Mouse (Mus musculus) brain, embryonic 14.5 days (tissue): ENCODE data around the gene Zdhhc3. TPM values are rescaled to one million over a fixed set of nuclear protein-coding genes. Genes with fewer than 3 reads are reported as not detected.

ENCODE experiments used
- DNase-seq: peaks from one replicate; pipeline ENCODE4 v3.0.0-alpha.2; 2011; ENCODE audit warnings: low read depth
- CTCF ChIP-seq: fragments of 200-500 bp; IDR thresholded peaks from 2 replicates; pipeline ENCODE4 v1.5.1; 2012; ENCODE audit warnings: inconsistent platforms, mild to moderate bottlenecking, moderate library complexity, borderline replicate concordance; ENCODE audit not compliant: insufficient read depth, insufficient read length; ENCODE audit errors: extremely low read depth
- POLR2A ChIP-seq: fragments of 200-500 bp; IDR thresholded peaks from 2 replicates; pipeline ENCODE4 v1.6.1; 2012; ENCODE audit warnings: mild to moderate bottlenecking, inconsistent platforms, borderline replicate concordance; ENCODE audit not compliant: poor library complexity, insufficient read depth, insufficient read length, severe bottlenecking; ENCODE audit errors: extremely low read depth
- polyA plus RNA-seq: library from polyadenylated mRNA; depleted of rRNA; stranded (reverse); fragments of >200 nt; gene quantifications from 2 replicates; pipeline ENCODE4 v1.2.3, GENCODE M21; 2012; rRNA removed

The Zdhhc3 gene
- 85.5 and 92.3 TPM in 2 replicates for polyA plus RNA-seq

DNA sequence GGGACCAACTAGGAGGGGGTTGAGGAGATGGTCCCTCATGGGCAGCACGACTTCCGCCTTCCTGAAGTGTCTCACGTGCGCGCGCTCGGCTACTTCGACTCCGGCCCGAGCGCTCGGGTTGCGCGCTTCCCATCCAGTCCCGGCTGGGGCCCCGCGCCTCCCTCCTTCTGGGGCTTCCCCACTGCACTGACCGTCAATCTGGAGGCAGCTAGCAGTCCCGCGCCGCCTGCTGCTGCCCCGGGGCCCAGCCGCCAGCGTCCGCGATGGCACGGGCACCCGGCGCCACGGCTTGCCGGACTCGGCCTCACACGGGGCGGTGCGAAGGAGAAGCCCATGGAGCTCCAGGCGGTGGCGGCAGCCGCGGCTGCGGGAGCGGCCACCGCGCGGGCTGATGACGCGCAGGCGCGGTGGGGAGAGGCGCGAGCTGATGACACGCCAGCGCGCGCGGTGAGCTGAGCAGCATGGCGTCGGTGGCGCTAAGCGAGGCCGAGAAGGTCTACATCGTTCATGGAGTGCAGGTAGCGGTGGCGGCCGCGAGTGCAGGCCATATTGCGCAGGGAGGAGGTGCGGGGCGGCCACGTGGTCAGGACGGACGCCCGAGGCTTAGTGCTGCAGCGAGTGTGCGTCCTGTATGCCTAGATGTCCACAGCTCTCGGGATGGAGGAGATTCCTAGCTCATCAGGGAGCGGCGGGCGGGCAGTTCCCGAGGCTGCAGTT, at the start of gene Zdhhc3, which contains the start of gene Exosc7:
Zdhhc3 (minus strand) TSS at position 401 of the 717 bp plus-strand sequence.
Exosc7 (plus strand) TSS at position 411 of the 717 bp plus-strand sequence.
- peak; percentile 97 for DNase-seq
- no peak for TF ChIP-seq CTCF
- peak; percentile 95 for TF ChIP-seq POLR2A

DNA sequence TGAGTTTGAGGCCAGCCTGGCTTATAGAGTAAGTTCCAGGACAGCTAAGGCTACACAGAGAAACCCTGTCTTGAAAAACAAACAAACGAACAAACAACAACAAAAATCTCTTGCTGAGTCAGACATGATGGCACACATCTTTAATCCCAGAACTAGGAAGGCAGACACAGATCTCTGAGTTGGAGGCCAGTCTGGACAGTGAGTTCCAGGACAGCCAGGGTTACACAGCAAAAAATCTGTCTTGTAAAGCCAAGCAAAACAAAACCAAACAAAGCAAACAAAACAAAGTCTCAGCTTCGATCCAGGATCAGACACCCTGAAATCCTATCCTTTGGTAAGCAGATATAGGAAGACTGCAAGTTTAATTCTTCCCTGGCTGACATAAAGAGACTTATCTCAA, 48.8 kb upstream of the Zdhhc3 start:
- no peak for DNase-seq
- TF ChIP-seq POLR2A (no peak), CTCF (no peak)

GRCm38 (mm10) chr9:123159330-123159729, 46.3 kb upstream of the Zdhhc3 start:
- peak; percentile 64 for DNase-seq
- no peak for TF ChIP-seq POLR2A
- TF ChIP-seq CTCF = peak; percentile 58; the same call in 1 of the 2 replicates

- peak; percentile 65 for DNase-seq
- TF ChIP-seq CTCF (peak; percentile 56; the same call in 1 of the 2 replicates), POLR2A (no peak)
These were observed 45.3 kb upstream of the Zdhhc3 start for GRCm38 (mm10) chr9:123158125-123158836.

GRCm38 (mm10) chr9:123157699-123158098, 44.7 kb upstream of the Zdhhc3 start:
- peak; percentile 43 for DNase-seq
- TF ChIP-seq CTCF (no peak), POLR2A (no peak)

GRCm38 (mm10) chr9:123156910-123157361, 43.9 kb upstream of the Zdhhc3 start:
- peak; percentile 69 for DNase-seq
- no peak for TF ChIP-seq CTCF
- TF ChIP-seq POLR2A = no peak

DNA sequence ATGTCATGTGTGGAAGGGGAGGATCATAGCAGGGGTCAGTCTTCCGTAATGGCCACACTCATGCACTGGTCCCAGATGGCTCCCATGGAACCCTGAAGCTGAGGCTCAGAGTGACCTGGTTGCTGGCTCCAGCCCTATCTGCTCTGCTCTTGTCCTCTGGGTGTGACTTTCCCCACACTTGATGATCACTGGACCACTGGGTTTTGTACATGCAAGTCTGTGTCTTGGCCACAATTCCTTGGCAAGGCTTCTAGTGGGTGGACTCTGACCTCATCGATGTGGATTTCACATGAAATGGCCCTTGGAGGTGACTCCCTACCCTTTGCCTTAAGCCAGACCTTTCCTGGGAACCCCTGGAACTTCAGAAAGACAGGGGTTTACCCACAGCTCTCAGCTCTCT, 40.1 kb upstream of the Zdhhc3 start:
- TF ChIP-seq CTCF (no peak), POLR2A (no peak)
- DNase-seq = no peak

- TF ChIP-seq CTCF = no peak
- TF ChIP-seq POLR2A = no peak
These were observed 39.0 kb upstream of the Zdhhc3 start for GRCm38 (mm10) chr9:123152026-123152425.

DNA sequence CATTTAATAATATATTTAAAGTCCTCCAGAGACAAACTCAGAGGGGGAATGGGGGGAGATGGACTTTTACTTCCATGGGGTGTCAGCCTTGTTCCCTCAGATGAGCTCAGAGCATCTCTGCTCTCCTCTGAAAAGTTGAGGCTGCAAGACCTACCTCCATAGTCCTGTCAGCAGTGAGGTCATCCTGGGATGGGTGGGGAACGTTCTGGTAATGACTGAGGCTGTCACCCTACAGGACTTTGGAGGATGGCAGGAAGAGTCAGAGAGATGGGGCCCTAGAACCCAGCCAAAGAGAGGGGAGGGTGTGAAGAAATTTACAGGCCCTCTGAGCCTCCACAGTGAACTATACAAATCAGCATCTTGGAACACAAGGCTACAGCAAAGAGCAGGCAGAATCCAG, 38.6 kb upstream of the Zdhhc3 start:
- TF ChIP-seq CTCF (no peak), POLR2A (no peak)
- no peak for DNase-seq

More at GRCm38 (mm10) chr9:123152026-123152425, 39.0 kb upstream of the Zdhhc3 start:
- DNase-seq = no peak

DNA sequence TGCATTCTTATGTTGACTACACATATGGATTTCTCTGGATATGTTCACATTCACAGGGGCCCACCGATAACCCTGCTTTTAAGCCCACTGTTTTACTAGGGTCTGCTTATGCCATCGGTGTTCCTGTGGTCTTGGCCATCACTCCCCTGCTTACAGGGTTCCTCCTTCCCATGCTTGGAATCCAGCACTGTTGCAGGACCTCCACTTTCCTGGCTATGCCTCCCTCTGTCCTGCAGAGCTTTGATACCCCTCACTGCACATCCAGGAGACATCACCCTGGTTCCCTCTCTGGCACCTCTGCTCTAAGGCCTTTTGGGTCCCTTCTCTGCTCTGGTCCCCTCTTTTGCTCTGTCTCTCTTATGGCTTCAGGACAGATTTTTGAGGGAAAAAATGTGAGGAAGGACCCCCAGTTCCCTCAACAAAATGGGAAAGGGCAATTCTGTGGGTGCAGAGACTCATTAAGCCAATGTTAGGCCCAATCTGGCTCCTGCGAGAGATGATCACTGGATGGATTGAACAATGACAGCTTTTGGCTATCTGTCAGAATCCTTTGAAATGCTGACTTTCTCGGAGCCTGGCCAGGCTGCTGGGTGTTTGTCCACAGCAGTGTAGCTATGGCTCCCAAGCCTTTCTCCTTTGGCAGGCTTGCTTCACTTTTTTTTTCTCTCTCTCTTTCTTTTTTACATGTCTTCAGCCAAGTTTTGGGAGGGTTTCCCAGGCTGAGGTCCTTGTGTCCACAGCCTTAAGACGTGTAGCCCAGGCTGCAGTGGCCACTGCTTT, 37.4 kb upstream of the Zdhhc3 start, which contains the start of gene Clec3b:
Clec3b (plus strand) TSS at position 706 of the 780 bp plus-strand sequence.
- peak; percentile 11 for DNase-seq
- TF ChIP-seq CTCF (no peak), POLR2A (no peak)

DNA sequence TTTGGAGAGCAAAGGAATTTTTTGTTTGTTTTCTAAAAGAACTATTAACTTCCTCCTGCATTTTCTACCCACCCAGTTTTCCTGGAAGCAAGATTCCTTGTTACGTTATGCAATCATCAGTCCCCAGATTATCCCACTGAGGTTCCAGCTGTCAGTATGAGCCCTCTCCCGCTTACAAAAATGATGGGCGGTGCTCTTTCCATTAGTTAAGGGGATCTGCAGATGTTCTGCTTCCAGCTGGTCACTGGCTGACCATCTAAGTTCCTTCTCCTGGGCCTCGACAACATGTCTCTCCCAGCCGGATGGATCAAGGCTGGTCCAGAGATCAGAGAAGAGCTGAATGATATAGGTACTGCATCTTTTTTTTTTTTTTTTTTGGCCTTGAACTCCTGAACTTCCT, 35.4 kb upstream of the Zdhhc3 start:
- no peak for TF ChIP-seq CTCF
- TF ChIP-seq POLR2A = no peak
- DNase-seq = no peak
